Mouse (Mus musculus) spleen, adult 2 months (tissue): ENCODE results near the gene Olfr1042.

Experiments used
- CTCF ChIP-seq: fragments of 200-500 bp; IDR thresholded peaks from 2 replicates; pipeline ENCODE4 v1.5.1; 2011; ENCODE audit warnings: mild to moderate bottlenecking, inconsistent platforms; ENCODE audit not compliant: insufficient read depth, insufficient read length, insufficient replicate concordance; ENCODE audit errors: extremely low read depth
- POLR2A ChIP-seq: fragments of 200-500 bp; IDR thresholded peaks from 2 replicates; pipeline ENCODE4 v1.6.1; 2011; ENCODE audit warnings: low read depth, low read length, inconsistent platforms

GRCm38 (mm10) chr2:86202909-86203308 lies 41.3 kb upstream of the Olfr1042 start, which contains the start of gene Olfr1045:
- TF ChIP-seq POLR2A (no peak), CTCF (no peak)
